Mouse (Mus musculus): ENCODE data around the gene Selenoo. TPM values are rescaled to one million over a fixed set of nuclear protein-coding genes. Genes with fewer than 3 reads are reported as not detected.
A peak's percentile ranks its signal among the peaks of the same experiment; 100 is the strongest.

Gene Selenoo
- polyA plus RNA-seq, 1 experiment from 2014 or later: 21.6 TPM

GRCm38 (mm10) chr15:89064891-89065290 is 24.0 kb upstream of the Selenoo start:
- no peak for DNase-seq (ENCODE audit: low spot score)
- Histone ChIP-seq H3K27me3 (ENCODE audit: insufficient read depth, poor library complexity, severe bottlenecking) (peaks cover 97% of the 10 kb centered on the region), H3K4me1 (replicated peaks) (peaks cover 20% of the 10 kb centered on the region), H3K27ac (no peak overlapping the region), H3K9me3 (no peaks in the 10 kb centered on the region), H3K4me3 (no peak overlapping the region), H3K36me3 (no peaks in the 10 kb centered on the region)
- 91% methylated on average over 5 of the region's 5 CpGs for WGBS

GRCm38 (mm10) chr15:89067609-89068008 is 21.3 kb upstream of the Selenoo start:
- peaks cover 81% of the 10 kb centered on the region for H3K27me3 ChIP-seq (ENCODE audit: insufficient read depth, poor library complexity, severe bottlenecking)
- 33% methylated on average over 35 of the region's 35 CpGs for WGBS
- DNase-seq (ENCODE audit: low spot score): peak; percentile 10

GRCm38 (mm10) chr15:89068226-89068625 is 20.7 kb upstream of the Selenoo start:
- Histone ChIP-seq H3K27me3 (ENCODE audit: insufficient read depth, poor library complexity, severe bottlenecking) (peaks cover 78% of the 10 kb centered on the region), H3K27ac (no peak overlapping the region), H3K9me3 (no peaks in the 10 kb centered on the region), H3K4me1 (replicated peaks) (peaks cover 14% of the 10 kb centered on the region), H3K36me3 (no peaks in the 10 kb centered on the region), H3K4me3 (peak overlapping the region; percentile 23; the same call in 1 of the 2 replicates)
- 32% methylated on average over 26 of the region's 26 CpGs for WGBS
- no peak for DNase-seq (ENCODE audit: low spot score)

More at GRCm38 (mm10) chr15:89067609-89068008, 21.3 kb upstream of the Selenoo start:
- peaks cover 14% of the 10 kb centered on the region for H3K4me1 ChIP-seq (replicated peaks)
- no peaks in the 10 kb centered on the region for H3K9me3 ChIP-seq
- peak overlapping the region; percentile 23 for H3K4me3 ChIP-seq
- H3K36me3 ChIP-seq: no peaks in the 10 kb centered on the region
- H3K27ac ChIP-seq: no peak overlapping the region

GRCm38 (mm10) chr15:89069336-89069840 is 19.5 kb upstream of the Selenoo start:
- DNase-seq (ENCODE audit: low spot score): no peak
- H3K36me3 ChIP-seq: no peaks in the 10 kb centered on the region
- peaks cover 22% of the 10 kb centered on the region for H3K4me1 ChIP-seq (replicated peaks)
- H3K9me3 ChIP-seq: no peaks in the 10 kb centered on the region
- 79% methylated on average over 19 of the region's 19 CpGs for WGBS
- H3K4me3 ChIP-seq: no peak overlapping the region
- H3K27ac ChIP-seq: no peak overlapping the region
- H3K27me3 ChIP-seq (ENCODE audit: insufficient read depth, poor library complexity, severe bottlenecking): peaks cover 71% of the 10 kb centered on the region

- peaks cover 60% of the 10 kb centered on the region for H3K27me3 ChIP-seq (ENCODE audit: insufficient read depth, poor library complexity, severe bottlenecking)
- H3K27ac ChIP-seq: no peak overlapping the region
- DNase-seq (ENCODE audit: low spot score): no peak
- H3K36me3 ChIP-seq: no peaks in the 10 kb centered on the region
- WGBS: 79% methylated on average over 24 of the region's 24 CpGs
- peaks cover 34% of the 10 kb centered on the region for H3K4me1 ChIP-seq (replicated peaks)
- no peak overlapping the region for H3K4me3 ChIP-seq
- no peaks in the 10 kb centered on the region for H3K9me3 ChIP-seq
Measured at GRCm38 (mm10) chr15:89070606-89071005, 18.3 kb upstream of the Selenoo start.

GRCm38 (mm10) chr15:89073993-89074603 is 14.8 kb upstream of the Selenoo start:
- DNase-seq (ENCODE audit: low spot score): no peak
- H3K9me3 ChIP-seq: no peaks in the 10 kb centered on the region
- H3K27me3 ChIP-seq (ENCODE audit: insufficient read depth, poor library complexity, severe bottlenecking): peaks cover 25% of the 10 kb centered on the region
- H3K27ac ChIP-seq: peak overlapping the region; percentile 96
- peaks cover 54% of the 10 kb centered on the region for H3K4me1 ChIP-seq (replicated peaks)
- H3K4me3 ChIP-seq: no peak overlapping the region; the same call in 1 of the 2 replicates
- 87% methylated on average over 10 of the region's 10 CpGs for WGBS
- H3K36me3 ChIP-seq: peaks cover 6% of the 10 kb centered on the region; the same call in 1 of the 2 replicates

GRCm38 (mm10) chr15:89074613-89075477 is 14.0 kb upstream of the Selenoo start, which contains the start of gene Trabd:
Gene Trabd (plus strand): TSS chr15:89075124.
- peak; percentile 22 for DNase-seq (ENCODE audit: low spot score)
- peaks cover 18% of the 10 kb centered on the region for H3K27me3 ChIP-seq (ENCODE audit: insufficient read depth, poor library complexity, severe bottlenecking)
- H3K4me3 ChIP-seq: peak within 1 kb of the TSS; percentile 90
- 32% methylated on average over 11 of the region's 11 CpGs for WGBS
- H3K36me3 ChIP-seq: peaks cover 13% of the 10 kb centered on the region; the same call in 1 of the 2 replicates
- H3K4me1 ChIP-seq (replicated peaks): peaks cover 51% of the 10 kb centered on the region
- no peaks in the 10 kb centered on the region for H3K9me3 ChIP-seq
- peak within 1 kb of the TSS; percentile 96 for H3K27ac ChIP-seq

- under 1% methylated on average over 57 of the region's 59 CpGs for WGBS
- Histone ChIP-seq H3K27ac (peak overlapping the region; percentile 96), H3K9me3 (no peaks in the 10 kb centered on the region), H3K36me3 (peaks cover 18% of the 10 kb centered on the region; the same call in 1 of the 2 replicates), H3K4me1 (replicated peaks) (peaks cover 51% of the 10 kb centered on the region), H3K27me3 (ENCODE audit: insufficient read depth, poor library complexity, severe bottlenecking) (peaks cover 10% of the 10 kb centered on the region), H3K4me3 (peak overlapping the region; percentile 90)
- peak; percentile 91 for DNase-seq (ENCODE audit: low spot score)
Measured at GRCm38 (mm10) chr15:89075478-89076147, 13.3 kb upstream of the Selenoo start.

GRCm38 (mm10) chr15:89076156-89076731 is 12.6 kb upstream of the Selenoo start:
- Histone ChIP-seq H3K4me1 (replicated peaks) (peaks cover 51% of the 10 kb centered on the region), H3K27me3 (ENCODE audit: insufficient read depth, poor library complexity, severe bottlenecking) (peaks cover 8% of the 10 kb centered on the region), H3K9me3 (no peaks in the 10 kb centered on the region), H3K27ac (peak overlapping the region; percentile 96), H3K36me3 (peaks cover 24% of the 10 kb centered on the region), H3K4me3 (peak overlapping the region; percentile 90)
- peak; percentile 60 for DNase-seq (ENCODE audit: low spot score)
- under 1% methylated on average over 37 of the region's 39 CpGs for WGBS

- H3K4me1 ChIP-seq (replicated peaks): peaks cover 51% of the 10 kb centered on the region
- H3K27ac ChIP-seq: 0 out of 2 replicates have a peak overlapping the region, but pooled peaks have one; percentile 1
- no peak for DNase-seq (ENCODE audit: low spot score)
- H3K4me3 ChIP-seq: peak overlapping the region; percentile 90; the same call in 1 of the 2 replicates
- peaks cover 3% of the 10 kb centered on the region; the same call in 1 of the 2 replicates for H3K27me3 ChIP-seq (ENCODE audit: insufficient read depth, poor library complexity, severe bottlenecking)
- no peaks in the 10 kb centered on the region for H3K9me3 ChIP-seq
- peaks cover 45% of the 10 kb centered on the region for H3K36me3 ChIP-seq
- WGBS: 75% methylated on average over 9 of the region's 9 CpGs
Measured at GRCm38 (mm10) chr15:89078208-89078836, 10.6 kb upstream of the Selenoo start.

- WGBS: 94% methylated on average over 1 of the region's 1 CpGs
- no peak overlapping the region for H3K27ac ChIP-seq
- H3K36me3 ChIP-seq: peaks cover 81% of the 10 kb centered on the region
Measured at GRCm38 (mm10) chr15:89083906-89084305, 5.0 kb upstream of the Selenoo start.

GRCm38 (mm10) chr15:89084826-89085225 is 4.1 kb upstream of the Selenoo start:
- no peaks in the 10 kb centered on the region for H3K9me3 ChIP-seq
- H3K27ac ChIP-seq: no peak overlapping the region
- peaks cover 72% of the 10 kb centered on the region for H3K36me3 ChIP-seq
- H3K4me3 ChIP-seq: no peak overlapping the region
- no peak for DNase-seq (ENCODE audit: low spot score)
- H3K27me3 ChIP-seq (ENCODE audit: insufficient read depth, poor library complexity, severe bottlenecking): no peaks in the 10 kb centered on the region
- 97% methylated on average over 2 of the region's 2 CpGs for WGBS
- peaks cover 16% of the 10 kb centered on the region for H3K4me1 ChIP-seq (replicated peaks)

More at GRCm38 (mm10) chr15:89083906-89084305, 5.0 kb upstream of the Selenoo start:
- Histone ChIP-seq H3K4me1 (replicated peaks) (peaks cover 9% of the 10 kb centered on the region), H3K27me3 (ENCODE audit: insufficient read depth, poor library complexity, severe bottlenecking) (no peaks in the 10 kb centered on the region), H3K4me3 (no peak overlapping the region), H3K9me3 (no peaks in the 10 kb centered on the region)
- no peak for DNase-seq (ENCODE audit: low spot score)
